Mouse (Mus musculus) MEL (cell line): Measurements from ENCODE around the gene Prkcg. TPM values are rescaled to one million over a fixed set of nuclear protein-coding genes. Genes with fewer than 3 reads are reported as not detected.

Experiments used
- DNase-seq: peaks from one replicate; pipeline ENCODE4 v3.0.0; 2011; ENCODE audit warnings: low read depth, low spot score
- H3K27ac ChIP-seq: 2 replicates; pipeline ENCODE4 v1.5.1; 2012; ENCODE audit warnings: low read depth, mild to moderate bottlenecking, control low read depth, low read length, moderate library complexity; ENCODE audit not compliant: control insufficient read depth
- H3K27me3 ChIP-seq, 2 experiments: fragments of 150-350 bp in 1 of 2; sonication (generic) in 1 of 2; 2 replicates each; pipeline ENCODE4 v1.6.1; 2012; ENCODE audit warnings: low read length in 2 of 2, mild to moderate bottlenecking in 2 of 2, improper control_type of control experiment in 1 of 2, moderate library complexity in 1 of 2; ENCODE audit not compliant: insufficient read depth in 2 of 2, control insufficient read depth in 1 of 2
- H3K36me3 ChIP-seq, 2 experiments: 2 replicates each; pipeline ENCODE4 v1.6.1; 2012 to 2014; ENCODE audit warnings: low read length in 2 of 2, improper control_type of control experiment in 1 of 2, inconsistent platforms in 1 of 2, mild to moderate bottlenecking in 1 of 2; ENCODE audit not compliant: insufficient read depth in 2 of 2, control insufficient read depth in 1 of 2
- H3K4me1 ChIP-seq, 2 experiments: fragments of 150-350 bp in 1 of 2; sonication (generic) in 1 of 2; 2 replicates each; pipeline ENCODE4 v1.6.1; 2012; ENCODE audit warnings: low read length in 2 of 2, improper control_type of control experiment in 1 of 2, mild to moderate bottlenecking in 1 of 2; ENCODE audit not compliant: insufficient read depth in 2 of 2, control insufficient read depth in 1 of 2
- H3K4me3 ChIP-seq, 2 experiments: fragments of 150-350 bp in 1 of 2; sonication (generic) in 1 of 2; 2 replicates each; pipeline ENCODE4 v1.5.1; 2012; ENCODE audit warnings: low read depth in 2 of 2, low read length in 2 of 2, mild to moderate bottlenecking in 2 of 2, moderate library complexity in 2 of 2, control low read depth in 1 of 2, improper control_type of control experiment in 1 of 2; ENCODE audit not compliant: control insufficient read depth in 1 of 2, insufficient read depth in 1 of 2
- H3K79me2 ChIP-seq: 2 replicates; pipeline ENCODE4 v1.6.1; 2012; ENCODE audit warnings: mild to moderate bottlenecking, low read length, moderate library complexity; ENCODE audit not compliant: control insufficient read depth, poor library complexity, insufficient read depth
- H3K9ac ChIP-seq: 2 replicates; pipeline ENCODE4 v1.6.1; 2012; ENCODE audit warnings: low read depth, mild to moderate bottlenecking, control low read depth, low read length, moderate library complexity; ENCODE audit not compliant: control insufficient read depth, poor library complexity, severe bottlenecking
- H3K9me3 ChIP-seq: fragments of 150-350 bp; sonication (generic); replicated peaks from 2 replicates; pipeline ENCODE4 v1.6.1; 2012; ENCODE audit warnings: mild to moderate bottlenecking, low read length, improper control_type of control experiment, moderate library complexity; ENCODE audit not compliant: insufficient read depth
- GATA1 ChIP-seq: IDR thresholded peaks from 2 replicates; pipeline ENCODE4 v1.6.1; 2011; ENCODE audit warnings: low read depth, low read length, improper control_type of control experiment
- HCFC1 ChIP-seq: IDR thresholded peaks from 2 replicates; pipeline ENCODE4 v1.6.1; 2012; ENCODE audit warnings: low read depth, mild to moderate bottlenecking, inconsistent platforms, low read length, improper control_type of control experiment, moderate library complexity
- JUND ChIP-seq: IDR thresholded peaks from 2 replicates; pipeline ENCODE4 v1.6.1; 2011; ENCODE audit warnings: low read depth, mild to moderate bottlenecking, improper control_type of control experiment, low read length
- MEF2A ChIP-seq: IDR thresholded peaks from 2 replicates; pipeline ENCODE4 v1.6.1; 2014; ENCODE audit warnings: low read depth, mild to moderate bottlenecking, inconsistent platforms, low read length, improper control_type of control experiment; ENCODE audit not compliant: poor library complexity, insufficient replicate concordance, severe bottlenecking; ENCODE audit errors: extremely low read depth
- MXI1 ChIP-seq: IDR thresholded peaks from 2 replicates; pipeline ENCODE4 v1.6.1; 2011; ENCODE audit warnings: mild to moderate bottlenecking, low read depth, low read length, improper control_type of control experiment
- POLR2A ChIP-seq, 2 experiments: IDR thresholded peaks; 2 replicates each; pipeline ENCODE4 v1.6.1; 2011 to 2012; ENCODE audit warnings: low read length in 2 of 2, mild to moderate bottlenecking in 2 of 2, control low read depth in 1 of 2, improper control_type of control experiment in 1 of 2, low read depth in 1 of 2, moderate library complexity in 1 of 2; ENCODE audit not compliant: control insufficient read depth in 1 of 2, insufficient read depth in 1 of 2, poor library complexity in 1 of 2
- POLR2AphosphoS2 ChIP-seq: IDR thresholded peaks from 2 replicates; pipeline ENCODE4 v1.6.1; 2011; ENCODE audit warnings: low read length, improper control_type of control experiment
- RAD21 ChIP-seq: IDR thresholded peaks from 2 replicates; pipeline ENCODE4 v1.6.1; 2011; ENCODE audit warnings: mild to moderate bottlenecking, low read depth, low read length, improper control_type of control experiment
- SMC3 ChIP-seq: IDR thresholded peaks from 2 replicates; pipeline ENCODE4 v1.6.1; 2011; ENCODE audit warnings: low read depth, low read length, improper control_type of control experiment
- TAL1 ChIP-seq: IDR thresholded peaks from 2 replicates; pipeline ENCODE4 v1.6.1; 2012; ENCODE audit warnings: mild to moderate bottlenecking, inconsistent platforms, low read length, moderate library complexity, mixed read lengths
- TBP ChIP-seq: IDR thresholded peaks from 2 replicates; pipeline ENCODE4 v1.8.0; 2011; ENCODE audit warnings: low read depth, low read length, improper control_type of control experiment
- TCF12 ChIP-seq: IDR thresholded peaks from 2 replicates; pipeline ENCODE4 v1.6.1; 2014; ENCODE audit warnings: low read depth, mild to moderate bottlenecking, inconsistent platforms, low read length, improper control_type of control experiment, moderate library complexity
- USF1 ChIP-seq: IDR thresholded peaks from 2 replicates; pipeline ENCODE4 v1.6.1; 2014; ENCODE audit warnings: low read depth, mild to moderate bottlenecking, inconsistent platforms, low read length, improper control_type of control experiment, moderate library complexity
- ZKSCAN1 ChIP-seq: IDR thresholded peaks from 2 replicates; pipeline ENCODE4 v1.6.1; 2012; ENCODE audit warnings: low read depth, mild to moderate bottlenecking, inconsistent platforms, low read length, improper control_type of control experiment, moderate library complexity
- ZNF384 ChIP-seq: IDR thresholded peaks from 2 replicates; pipeline ENCODE4 v1.6.1; 2012; ENCODE audit warnings: low read depth, mild to moderate bottlenecking, inconsistent platforms, low read length, improper control_type of control experiment
- polyA plus RNA-seq, 2 experiments: library from polyadenylated mRNA; stranded (reverse) in 1 of 2; unstranded in 1 of 2; fragments of >175 nt in 1 of 2; fragments of >200 nt in 1 of 2; gene quantifications; 2 replicates each; pipeline versions ENCODE4 v1.2.1 to v1.2.4; 2012; ENCODE audit warnings: low replicate concordance in 2 of 2, low read depth in 1 of 2; ENCODE audit not compliant: insufficient read length in 2 of 2, insufficient read depth in 1 of 2, missing spikeins in 1 of 2
- total RNA-seq: library from RNA; depleted of rRNA; stranded (reverse); fragments of 300-350 nt; gene quantifications from 2 replicates; pipeline ENCODE4 v1.2.3, GENCODE M21; 2012

Gene Prkcg
- total and polyA plus RNA-seq, 3 experiments: 0.10 TPM; not detected in 2

- Histone ChIP-seq H3K79me2 (no peaks in the 10 kb centered on the region), H3K9ac (no peak overlapping the region), H3K9me3 (no peaks in the 10 kb centered on the region), H3K27me3 (peaks cover 0 to 1% of the 10 kb centered on the region in 2 experiments; a peak in 2 of 4 replicates), H3K27ac (no peak overlapping the region), H3K36me3 (no peaks in the 10 kb centered on the region), H3K4me3 (no peak overlapping the region)
- TF ChIP-seq HCFC1: peak; percentile 70
- TF ChIP-seq POLR2AphosphoS2: no peak
- TF ChIP-seq SMC3: no peak
- TF ChIP-seq, all 39 proteins: peak for 1
- DNase-seq: no peak
- no peaks in the 10 kb centered on the region for H3K4me1 ChIP-seq
These were observed 42.7 kb downstream of the Prkcg start for GRCm38 (mm10) chr7:3331581-3332223.

GRCm38 (mm10) chr7:3332224-3332615, 43.2 kb downstream of the Prkcg start:
- H3K36me3 ChIP-seq: no peaks in the 10 kb centered on the region
- TF ChIP-seq MEF2A: no peak
- TF ChIP-seq ZNF384: no peak
- TF ChIP-seq POLR2A (IDR thresholded peaks at IDR 0.05; ENCODE audit: control insufficient read depth in 1 of 2, insufficient read depth in 1 of 2, low read depth in 1 of 2, low read length in 2 of 2, poor library complexity in 1 of 2): no peak
- no peak for TF ChIP-seq TBP
- no peak for TF ChIP-seq MXI1
- TF ChIP-seq HCFC1: no peak
- no peak for TF ChIP-seq RAD21
- TF ChIP-seq ZKSCAN1: no peak
- no peak for TF ChIP-seq TAL1
- no peak for TF ChIP-seq JUND
- TF ChIP-seq USF1: no peak
- no peak for TF ChIP-seq GATA1
- TF ChIP-seq TCF12: no peak
- H3K79me2 ChIP-seq: no peaks in the 10 kb centered on the region
- H3K27ac ChIP-seq: no peak overlapping the region
- H3K27me3 ChIP-seq: peaks cover 0 to 1% of the 10 kb centered on the region in 2 experiments; a peak in 2 of 4 replicates
- DNase-seq: no peak
- no peaks in the 10 kb centered on the region for H3K9me3 ChIP-seq
- H3K9ac ChIP-seq: no peak overlapping the region
- H3K4me1 ChIP-seq: no peaks in the 10 kb centered on the region
- no peak overlapping the region for H3K4me3 ChIP-seq
